Mouse (Mus musculus) megakaryocyte, embryonic 14.5 days (primary cell): ENCODE data around the gene Rtp1.

Source experiments
- FLI1 ChIP-seq: IDR thresholded peaks from 2 replicates; pipeline ENCODE4 v1.6.1; 2012; ENCODE audit warnings: low read length, inconsistent platforms, mixed read lengths
- GATA1 ChIP-seq: IDR thresholded peaks from 3 replicates; pipeline ENCODE4 v1.6.1; 2012; ENCODE audit warnings: mixed read lengths, low read length, inconsistent platforms, borderline replicate concordance

DNA sequence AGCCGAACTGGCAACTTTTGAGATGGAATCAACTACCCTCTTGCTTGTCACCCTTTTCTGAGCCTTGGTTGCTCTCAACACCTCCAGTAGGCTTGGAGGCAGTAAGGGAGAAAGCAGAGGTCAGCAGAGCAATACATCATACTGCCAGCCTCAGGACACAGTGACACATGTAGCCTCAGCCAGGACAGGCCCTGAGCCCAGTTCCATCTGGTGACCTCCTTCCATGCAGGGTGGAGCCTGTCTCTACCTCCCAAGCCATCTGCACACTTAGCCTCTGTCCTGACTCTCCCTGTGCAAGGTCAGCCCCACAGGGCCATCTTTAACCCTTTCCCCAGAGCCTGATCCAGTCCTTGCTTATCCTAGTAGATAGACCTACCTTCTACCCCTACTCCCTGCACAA is 1.2 kb upstream of the Rtp1 start:
- TF ChIP-seq GATA1 (no peak), FLI1 (no peak)
